Mouse (Mus musculus) spleen, postnatal 36 days (tissue): ENCODE data around the gene Clpp.

Experiments used
- DNase-seq, 2 experiments: peaks; one replicate each; pipeline ENCODE4 v3.0.0; 2022; ENCODE audit warnings: low spot score in 2 of 2, mixed read lengths in 1 of 2

Clpp gene

DNA sequence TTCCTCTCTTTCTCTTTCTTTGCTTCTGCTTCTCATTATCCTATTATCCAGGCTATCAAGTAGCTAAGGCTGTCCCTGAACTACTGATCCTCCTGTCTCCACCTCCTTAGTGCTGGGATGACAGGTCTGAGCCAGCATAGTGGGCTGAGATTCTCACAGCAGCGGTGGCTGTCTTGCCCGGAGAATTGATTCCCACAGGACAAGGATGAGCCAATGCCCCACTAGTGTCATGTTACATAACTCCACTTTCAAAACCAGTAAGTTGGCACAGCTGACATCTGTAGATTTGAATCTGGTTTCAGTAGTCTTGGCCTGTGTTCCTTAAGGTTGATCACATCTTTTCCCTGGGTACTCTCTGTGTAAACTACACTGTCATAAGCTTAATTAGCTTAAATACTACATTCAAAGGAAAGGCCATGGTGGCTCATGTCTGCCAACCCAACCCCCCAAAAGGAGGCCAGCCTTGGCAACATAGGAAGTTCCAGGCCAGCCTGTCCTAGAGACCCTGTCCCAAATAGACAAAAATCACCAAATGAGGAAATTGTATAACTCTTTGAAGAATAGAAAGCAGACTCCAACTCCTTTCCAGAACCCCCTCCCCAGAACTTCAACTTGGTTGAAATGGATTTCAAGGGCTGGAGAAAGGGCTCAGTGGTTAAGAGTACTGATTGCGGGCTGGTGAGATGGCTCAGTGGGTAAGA is 3.9 kb upstream of the Clpp start:
- no peak for DNase-seq

DNA sequence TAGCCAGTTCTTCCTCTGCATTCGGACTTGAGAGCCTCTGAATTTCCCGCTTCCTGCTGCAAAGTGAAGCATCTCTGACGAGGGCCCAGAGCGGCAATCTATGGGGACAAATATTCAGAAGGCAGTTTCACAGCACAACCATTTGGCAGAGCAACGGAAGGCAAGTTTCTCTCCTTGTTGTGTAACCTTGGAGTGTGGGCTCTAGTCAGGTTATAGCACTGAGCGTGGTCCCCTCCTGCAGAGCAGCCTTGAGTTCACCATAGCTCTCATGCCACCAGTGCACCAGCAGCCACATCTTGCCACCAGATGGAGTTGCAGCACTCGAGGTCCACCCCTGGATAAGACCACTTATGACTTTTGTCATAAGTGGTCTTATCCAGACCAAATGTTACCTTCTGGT is 1.7 kb upstream of the Clpp start:
- no peak for DNase-seq

DNA sequence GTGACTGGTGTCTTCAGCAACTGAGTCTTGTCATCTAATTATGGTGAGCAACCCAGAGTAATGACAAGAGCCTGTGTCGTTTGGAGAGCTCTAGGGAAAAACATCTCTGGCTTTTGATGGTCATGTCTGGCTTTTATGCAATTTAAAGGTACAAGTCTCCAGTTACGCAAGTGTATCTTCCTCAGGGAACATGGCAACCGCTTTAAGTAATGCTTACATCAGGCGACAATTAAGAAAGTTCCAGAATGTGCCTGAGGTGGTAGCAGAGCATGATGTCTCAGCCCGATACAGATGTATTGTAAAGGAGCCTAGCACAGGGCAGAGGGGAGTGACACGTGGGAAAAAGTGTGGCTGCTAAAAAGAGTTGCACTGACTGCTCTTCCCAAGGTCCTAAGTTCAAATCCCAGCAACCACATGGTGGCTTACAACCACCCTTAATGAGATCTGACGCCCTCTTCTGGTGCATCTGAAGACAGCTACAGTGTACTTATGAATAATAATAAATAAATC is 1.1 kb upstream of the Clpp start:
- no peak for DNase-seq

DNA sequence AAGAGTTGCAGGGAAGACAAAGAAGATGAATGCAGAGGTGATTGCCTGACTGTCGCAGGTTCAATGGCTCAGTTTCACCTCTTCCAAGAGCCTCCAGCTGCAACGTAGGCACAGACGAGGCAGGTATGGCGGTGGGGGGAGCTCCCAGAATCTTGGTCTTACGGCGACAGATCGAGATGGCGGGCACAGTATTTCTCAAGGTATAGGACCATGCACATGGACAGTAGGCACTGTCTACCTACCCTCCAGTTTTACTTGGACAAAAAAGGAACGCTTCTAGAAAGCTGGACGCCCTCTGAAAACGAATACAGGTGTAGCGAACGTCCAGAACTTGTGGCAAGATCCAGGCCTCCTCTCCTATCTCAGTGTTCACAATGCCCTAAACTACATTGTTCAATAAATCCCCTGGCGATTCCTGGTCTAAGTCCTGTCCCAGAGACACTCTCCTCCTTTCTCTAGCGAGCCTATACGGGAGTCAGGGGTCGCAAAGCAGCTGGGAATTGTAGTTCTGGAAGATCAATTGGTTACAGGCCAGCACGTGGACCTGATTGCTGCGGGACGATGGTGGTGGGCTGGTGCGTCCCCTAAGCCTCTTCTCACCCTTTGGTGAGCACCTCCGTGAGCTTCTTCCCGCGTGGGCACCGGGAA is 514 bp upstream of the Clpp start:
- DNase-seq, result peak in 1 of 2 experiments; percentile 74

DNA sequence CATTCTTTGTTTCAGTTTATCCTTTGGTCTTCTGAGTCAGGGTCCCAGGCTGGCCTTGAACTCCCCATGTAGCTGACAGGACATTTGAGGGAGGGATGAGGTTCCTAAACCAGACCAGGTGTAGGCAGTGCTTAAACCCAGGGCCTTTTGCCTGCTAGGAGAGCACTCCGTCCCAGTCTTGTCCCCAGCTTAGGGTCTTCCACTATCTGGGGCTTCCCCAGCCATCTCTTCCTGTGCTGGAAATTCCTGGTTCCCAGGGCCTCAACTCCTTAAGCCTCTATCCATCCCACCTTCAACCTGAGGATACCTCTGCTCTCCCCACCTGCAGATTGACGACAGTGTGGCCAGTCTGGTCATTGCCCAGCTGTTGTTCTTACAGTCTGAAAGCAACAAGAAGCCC is 861 bp downstream of the Clpp start:
- DNase-seq, result no peak

DNA sequence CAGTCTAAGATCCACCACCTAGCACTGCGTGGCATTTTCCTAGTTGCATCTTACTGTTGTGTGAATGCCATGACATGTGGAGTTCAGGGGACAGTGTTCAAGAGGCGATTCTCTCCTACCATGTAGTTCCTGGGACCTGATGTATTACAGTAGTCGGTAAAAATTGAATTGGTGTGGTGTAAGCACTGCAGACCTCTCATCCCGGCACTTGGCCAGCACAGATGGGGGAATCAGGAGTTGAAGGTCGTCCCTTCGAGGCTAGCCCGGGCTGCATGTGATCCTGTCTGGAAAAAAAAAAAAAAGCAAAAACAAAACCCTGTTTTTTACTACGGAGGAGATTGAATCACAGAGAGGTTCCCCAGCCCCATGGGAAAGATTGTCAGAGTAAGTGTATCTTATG is 4.9 kb downstream of the Clpp start:
- DNase-seq, result no peak

DNA sequence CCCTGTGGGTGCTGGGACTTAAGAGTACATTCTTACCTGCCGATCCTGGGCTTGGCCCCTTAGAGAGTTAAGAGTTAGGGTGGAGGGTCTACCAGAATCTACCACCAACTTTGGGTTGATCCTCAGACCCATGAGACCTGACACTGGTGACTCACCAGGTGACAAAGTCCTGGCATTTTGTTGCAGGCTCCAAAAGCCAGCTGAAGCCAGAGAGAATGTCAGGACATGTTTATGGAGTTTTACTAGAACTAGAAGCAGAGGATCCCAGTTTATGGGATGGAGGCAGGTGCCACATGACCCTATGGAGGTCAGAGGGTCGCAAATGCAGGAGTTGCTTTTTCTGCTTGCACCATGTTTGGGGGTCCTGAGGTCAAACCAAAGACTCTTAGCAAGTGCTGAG is 6.4 kb downstream of the Clpp start:
- DNase-seq, result no peak

DNA sequence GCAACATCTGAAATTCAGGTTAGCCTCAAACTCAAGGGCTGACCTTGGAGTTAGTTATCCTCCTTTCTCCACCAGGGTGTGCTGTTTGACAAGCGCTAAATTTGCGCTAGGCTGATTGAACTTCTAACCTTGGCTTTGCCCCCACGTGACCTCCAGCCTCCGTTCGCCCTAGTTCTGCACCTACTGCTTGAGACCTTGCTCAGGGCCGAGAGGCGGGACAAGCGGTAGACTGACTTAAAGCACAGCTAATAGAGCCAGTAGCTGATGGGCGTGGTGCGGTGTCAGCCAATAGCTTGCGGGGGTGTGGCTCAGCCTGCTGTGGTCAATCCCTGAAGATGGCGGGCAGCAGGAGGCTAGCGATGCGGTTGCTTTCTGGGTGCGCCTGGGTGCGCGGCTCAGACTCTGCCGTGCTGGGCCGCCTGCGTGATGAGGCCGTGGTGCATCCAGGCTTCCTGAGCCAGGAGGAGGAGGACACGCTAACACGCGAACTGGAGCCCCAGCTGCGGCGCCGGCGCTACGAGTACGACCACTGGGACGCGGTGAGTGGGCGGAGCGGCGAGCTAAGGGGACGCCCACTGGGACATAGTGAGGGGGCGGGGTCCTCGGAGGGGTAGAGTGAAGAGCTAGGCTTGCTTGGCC is 7.0 kb downstream of the Clpp start, which contains the start of gene Alkbh7:
Gene Alkbh7 (plus strand): TSS at position 311 of the 639 bp plus-strand sequence.
- peak; percentile 99 for DNase-seq

DNA sequence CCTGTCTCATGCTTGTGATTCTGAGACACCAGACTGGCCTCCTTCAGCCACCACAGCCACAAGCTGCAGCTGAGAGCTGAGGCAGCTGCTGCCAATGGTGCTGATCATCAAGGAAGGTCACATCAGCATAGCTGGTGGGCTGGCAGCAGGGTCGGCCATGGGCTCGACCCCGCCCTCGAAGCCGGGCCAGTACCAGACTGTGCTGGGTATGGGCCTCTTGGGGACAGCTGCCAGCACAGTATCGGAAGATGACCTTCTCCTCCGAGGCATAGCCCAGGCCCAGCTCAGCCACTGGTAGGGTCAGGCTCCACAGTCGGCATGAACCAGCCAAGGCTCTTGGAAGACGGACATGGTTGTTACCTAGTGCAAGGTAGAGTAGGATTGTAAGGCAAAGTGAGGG is 9.3 kb downstream of the Clpp start:
- DNase-seq, result no peak

DNA sequence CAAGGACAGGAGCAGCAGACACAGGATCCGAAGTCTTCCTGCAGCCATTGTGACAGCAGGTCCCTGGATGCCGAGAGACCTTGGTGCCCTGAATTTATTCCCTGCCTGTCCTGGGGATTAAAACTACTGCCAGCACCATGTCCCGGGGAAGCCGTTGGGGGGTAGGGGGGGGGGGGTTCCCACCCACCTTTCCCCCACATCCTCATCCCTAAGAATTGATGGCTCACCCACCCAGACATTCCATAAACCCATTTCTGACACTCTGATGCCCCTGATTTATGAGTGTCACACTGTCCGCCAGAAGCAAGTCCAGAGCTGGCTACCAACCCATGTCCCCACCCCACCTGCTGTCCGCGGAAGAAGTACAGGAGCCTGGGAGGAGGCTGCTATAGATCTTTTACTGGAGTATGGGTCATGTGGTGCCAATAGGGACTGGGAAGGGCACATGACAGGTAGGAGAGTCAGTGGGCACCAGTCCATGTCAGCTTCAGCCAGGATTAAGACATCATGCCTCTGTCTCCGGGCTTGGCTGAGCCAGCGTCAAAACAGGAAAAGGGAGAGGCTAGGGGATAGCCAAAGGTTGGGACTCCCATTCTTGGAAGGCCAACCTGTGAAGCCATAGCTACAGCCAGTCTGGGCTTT is 10.0 kb downstream of the Clpp start, which contains the start of gene Pspn:
Gene Pspn (minus strand): TSS at position 51 of the 642 bp plus-strand sequence.
- DNase-seq, result no peak

DNA sequence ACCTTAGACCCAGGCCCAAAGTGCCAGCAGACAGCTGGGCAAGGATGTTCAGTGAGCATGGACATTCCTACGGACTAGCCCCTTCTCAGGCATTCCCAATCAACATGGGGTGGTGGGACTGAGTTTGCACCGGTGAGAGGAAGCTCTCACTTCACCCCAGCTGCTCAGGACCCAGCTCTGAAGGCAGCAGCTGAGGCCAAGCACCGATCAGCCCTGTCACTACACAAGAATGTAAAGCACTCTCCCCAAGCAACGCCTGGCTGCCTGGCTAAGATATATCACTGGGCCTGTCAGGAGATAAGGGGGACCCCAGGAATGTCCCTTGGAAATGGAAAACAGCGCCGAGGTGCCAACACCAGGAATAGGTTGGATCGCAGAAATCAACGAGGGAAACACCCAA is 11.1 kb downstream of the Clpp start:
- DNase-seq, result no peak

DNA sequence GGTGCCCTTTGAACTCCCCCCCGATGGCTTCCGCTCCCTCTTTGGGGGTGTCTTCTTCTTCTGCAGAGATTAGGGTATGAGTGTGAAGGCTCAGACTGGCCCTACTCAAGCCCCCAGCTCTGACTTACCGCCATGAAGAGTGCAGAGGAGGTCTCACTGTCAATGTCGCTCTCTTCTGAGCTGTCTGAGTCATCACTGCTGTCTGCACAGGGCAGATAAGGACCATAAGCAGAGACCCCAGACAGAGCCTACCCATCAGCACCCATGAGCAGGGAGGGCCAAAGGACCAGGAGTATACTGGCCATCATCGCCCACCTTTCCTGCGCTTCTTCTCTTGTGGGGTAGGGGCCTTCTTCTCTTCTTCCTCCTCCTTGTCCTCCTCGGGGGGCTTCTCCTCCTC is 13.9 kb downstream of the Clpp start:
- no peak for DNase-seq

DNA sequence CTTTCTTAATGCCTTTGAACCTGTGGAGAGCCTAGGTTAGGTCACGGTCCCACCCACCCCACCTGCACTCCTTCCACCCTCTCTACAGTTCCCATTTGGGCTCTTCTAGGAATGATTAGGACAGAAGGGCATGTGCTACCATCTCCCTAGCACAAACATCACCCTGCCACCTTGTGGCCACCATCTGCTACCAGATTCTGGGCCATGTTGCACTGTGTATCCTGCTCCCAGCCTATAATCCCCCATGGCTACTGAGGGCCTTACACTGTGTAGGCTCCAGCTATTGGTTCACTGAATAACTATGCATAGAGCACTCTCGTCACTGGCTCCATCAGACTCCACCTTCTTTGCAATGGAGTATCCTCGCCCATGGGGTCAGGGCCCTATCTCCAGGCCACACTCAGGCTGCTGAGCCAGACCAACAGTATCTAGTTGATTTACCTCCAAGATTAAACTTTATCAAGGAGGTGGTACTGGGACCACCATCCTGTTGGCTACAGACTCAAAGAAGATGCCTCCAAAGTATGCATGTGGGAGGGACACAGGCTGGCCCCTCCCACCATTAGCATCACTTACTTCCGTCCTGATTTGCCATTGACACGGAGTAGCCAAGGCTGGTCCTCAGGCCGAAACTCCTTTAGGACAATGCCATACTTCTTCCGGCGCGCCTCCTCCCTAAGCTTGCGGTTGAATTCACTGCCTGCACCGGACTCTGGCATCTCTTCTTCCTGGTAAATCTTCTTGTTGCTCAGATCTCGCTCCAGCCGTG is 17.2 kb downstream of the Clpp start:
- no peak for DNase-seq

DNA sequence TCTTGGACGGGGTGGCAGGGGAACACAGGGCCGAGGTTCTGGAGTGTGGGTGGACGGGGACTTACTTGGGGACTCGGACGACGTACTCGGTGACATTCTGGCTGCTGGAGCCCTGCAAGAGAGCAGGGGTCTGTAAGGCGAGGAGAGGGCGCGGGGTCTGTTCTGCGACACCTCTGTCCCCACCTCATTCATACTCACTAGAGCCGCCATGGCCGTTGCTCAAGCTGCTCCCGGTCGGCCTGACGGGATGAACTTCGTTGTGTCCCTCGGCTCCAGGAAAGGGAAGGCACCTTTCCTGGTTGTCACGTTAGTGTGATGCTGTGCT is 20.8 kb downstream of the Clpp start:
- DNase-seq, result no peak

DNA sequence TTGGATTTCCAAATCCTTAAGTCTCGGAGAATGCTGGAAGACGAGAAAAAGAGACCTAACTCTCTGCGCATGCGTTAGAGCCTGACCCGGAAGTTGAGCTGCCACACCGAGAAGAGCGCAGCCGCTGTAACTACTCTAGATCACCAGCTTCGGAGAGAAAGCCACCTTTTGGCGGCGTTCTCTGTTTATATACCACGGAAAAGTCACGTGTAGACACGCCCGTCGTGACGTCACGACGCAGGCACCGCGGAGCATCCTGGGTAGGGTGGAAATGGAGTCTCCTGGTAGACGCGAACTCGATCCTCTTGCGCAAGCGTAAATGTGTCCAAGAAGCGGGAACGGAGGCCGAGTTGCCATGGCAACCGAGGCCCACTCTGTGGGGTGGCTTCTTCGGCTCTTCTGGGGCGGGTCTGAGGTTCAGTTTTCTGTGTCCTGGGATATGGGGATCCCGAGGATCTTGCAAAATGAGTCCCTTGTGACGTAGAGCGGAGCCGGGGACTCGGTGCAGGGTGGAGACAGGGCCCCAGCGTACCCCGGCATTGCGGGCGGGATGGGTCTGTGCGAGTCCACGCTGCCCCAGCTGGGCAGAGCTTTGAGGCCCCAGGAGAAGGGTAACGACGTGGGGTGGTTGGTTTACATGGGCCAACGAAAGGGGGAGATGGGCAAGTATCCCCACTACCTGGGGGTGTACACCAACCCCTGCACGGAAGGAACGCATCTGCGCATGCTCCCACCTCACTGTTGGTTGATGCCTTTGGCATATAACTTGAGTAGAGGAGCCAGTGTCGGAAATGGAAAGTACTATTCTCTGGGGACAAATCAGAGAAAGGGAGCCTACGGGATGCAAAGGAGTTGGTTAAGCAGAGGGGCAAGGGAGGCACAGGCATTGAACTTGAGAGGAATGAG is 21.4 kb downstream of the Clpp start, which contains the start of the genes Gtf2f1 and Gm17949:
Gene Gtf2f1 (minus strand): TSS at position 53 of the 906 bp plus-strand sequence.
Gene Gm17949 (plus strand): TSS at position 234 of the 906 bp plus-strand sequence.
- peak; percentile 88 to 94 for DNase-seq

DNA sequence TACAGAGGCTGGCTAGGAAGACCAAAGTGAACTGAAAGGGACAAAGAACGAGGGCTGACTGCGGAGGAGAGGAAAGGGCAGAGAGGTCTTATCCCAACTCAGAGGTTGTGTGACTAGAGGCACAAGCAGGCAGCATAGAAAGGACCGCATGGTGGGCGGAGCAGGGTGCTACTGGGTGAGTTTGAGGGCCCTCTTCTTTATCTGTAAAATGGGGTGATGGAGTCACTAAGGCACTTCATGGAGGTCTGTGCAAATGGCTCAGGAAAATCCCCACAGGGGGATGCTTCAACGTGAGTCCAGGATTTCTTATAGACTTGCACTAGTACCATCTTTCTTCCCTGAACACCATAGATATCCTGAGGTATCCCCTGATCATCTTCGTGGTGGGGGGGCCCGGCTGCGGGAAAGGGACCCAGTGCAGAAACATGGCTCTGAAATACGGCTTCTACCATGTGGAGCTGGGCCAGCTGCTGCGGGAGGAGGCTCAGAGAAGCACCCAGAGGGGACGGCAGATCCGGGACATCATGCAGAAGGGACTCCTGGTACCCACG is 22.2 kb downstream of the Clpp start:
- peak in 1 of 2 experiments; percentile 24 for DNase-seq

DNA sequence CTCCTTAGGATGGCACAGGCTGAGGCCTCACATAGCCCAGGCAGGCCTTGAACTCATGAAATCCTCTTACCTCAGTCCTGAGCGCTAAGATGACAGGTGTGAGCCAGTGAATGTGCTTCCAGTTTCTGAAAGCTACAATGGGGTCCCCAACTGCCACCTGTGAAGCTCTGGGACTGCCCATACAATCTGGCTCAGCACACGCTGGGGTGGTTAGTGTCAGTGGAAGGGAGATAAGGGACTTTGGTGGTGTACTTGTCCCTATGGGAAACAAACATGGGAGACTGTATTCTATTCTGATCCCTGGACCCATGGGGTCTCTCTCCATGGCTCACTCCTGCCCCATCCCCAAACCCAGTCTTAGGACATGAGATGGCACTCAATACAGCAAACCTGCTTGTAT is 29.6 kb downstream of the Clpp start:
- DNase-seq, result peak in 1 of 2 experiments; percentile 19

DNA sequence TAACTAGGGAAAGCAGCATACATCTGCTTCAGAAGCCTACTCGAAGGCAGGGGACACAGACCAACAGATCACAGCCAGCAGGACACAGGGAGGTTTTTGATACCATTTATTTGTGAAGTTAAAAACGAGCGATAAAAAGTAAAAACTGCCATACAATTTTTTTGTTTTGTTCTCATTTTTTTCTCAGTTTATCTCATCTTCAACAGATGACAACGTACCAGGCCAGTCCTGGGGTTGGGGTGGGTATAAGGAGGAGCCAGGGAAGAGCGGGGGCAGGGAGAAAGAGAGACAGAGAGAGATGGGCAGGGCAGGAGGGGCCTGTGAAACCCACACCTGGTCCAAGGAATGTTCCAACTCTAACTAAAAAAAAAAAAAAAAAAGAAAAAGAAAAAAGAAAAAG is 30.9 kb downstream of the Clpp start:
- DNase-seq, result no peak

DNA sequence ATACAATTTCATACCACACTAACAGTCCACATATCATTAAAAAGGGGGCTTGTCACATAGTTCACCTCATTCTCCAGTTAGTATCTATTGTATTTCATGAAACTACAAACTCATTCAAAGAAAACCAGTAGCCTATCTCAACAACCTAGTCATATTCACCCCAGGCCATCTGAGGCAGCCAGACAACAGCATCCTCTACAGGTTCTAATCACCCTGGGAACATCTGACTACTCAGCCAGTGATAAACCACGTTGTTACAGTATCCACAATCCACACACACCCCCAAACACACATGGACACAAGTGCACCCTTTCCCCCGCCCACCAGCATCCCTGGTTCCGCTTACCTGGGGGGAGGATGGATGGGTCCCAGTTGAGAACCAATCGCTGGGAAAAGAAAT is 37.4 kb downstream of the Clpp start:
- DNase-seq, result no peak

DNA sequence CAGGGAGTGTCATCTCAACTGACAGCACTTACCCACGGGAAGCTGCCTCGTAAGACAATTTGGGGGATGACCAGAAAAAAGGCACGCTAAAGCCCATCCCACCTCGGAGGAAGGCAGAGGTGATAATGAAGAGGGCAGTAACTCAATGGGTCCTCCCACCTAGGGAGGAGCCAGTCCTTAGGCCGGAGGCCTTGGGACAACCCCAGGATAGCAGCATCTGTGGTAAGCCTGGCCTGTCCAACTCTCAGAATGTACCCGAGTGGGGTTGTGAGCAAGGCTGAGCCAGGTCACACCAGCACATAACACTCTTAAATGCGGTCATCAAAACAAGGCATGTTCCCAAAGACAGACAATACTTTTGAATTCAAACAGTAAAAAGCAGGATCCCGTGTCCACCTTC is 39.6 kb downstream of the Clpp start:
- peak; percentile 32 to 37 for DNase-seq
